Mouse (Mus musculus): ENCODE data around the gene Scn3a.

- TF ChIP-seq GATA1 (IDR thresholded peaks at IDR 0.05; ENCODE audit: borderline replicate concordance, low read length) (no peak), FLI1 (IDR thresholded peaks at IDR 0.05; ENCODE audit: low read length) (no peak)
These were observed 16.9 kb downstream of the Scn3a start for GRCm38 (mm10) chr2:65550564-65550963.

Data from megakaryocyte, embryonic 14.5 days (primary cell).